Mouse (Mus musculus) CD4-positive helper T cell, adult 2 months (primary cell): Measurements from ENCODE around the gene Diablo.
"Not testable (repeated sequence)": the region's sequence is repeated elsewhere in the genome, so short reads cannot be mapped to it uniquely, and the experiment has no call there.

ENCODE experiments used
- DNase-seq: peaks from one replicate; pipeline ENCODE4 v3.0.0-alpha.2; 2012; ENCODE audit warnings: low read depth, missing footprints, low spot score

Diablo gene

GRCm38 (mm10) chr5:123523692-123524392, at the start of gene Diablo:
Gene Diablo, minus strand, starts transcription at chr5:123524176.
- peak; percentile 99 for DNase-seq

- no peak for DNase-seq
Measured at GRCm38 (mm10) chr5:123573362-123573761, 49.4 kb upstream of the Diablo start.

GRCm38 (mm10) chr5:123572357-123573186, 48.6 kb upstream of the Diablo start, which contains the start of gene Vps33a:
Gene Vps33a, minus strand, starts transcription at chr5:123573038.
- peak; percentile 100 for DNase-seq

- no peak for DNase-seq
Measured at GRCm38 (mm10) chr5:123561128-123561527, 37.2 kb upstream of the Diablo start.

GRCm38 (mm10) chr5:123559588-123559987, 35.6 kb upstream of the Diablo start:
- no peak for DNase-seq

GRCm38 (mm10) chr5:123556451-123556850, 32.5 kb upstream of the Diablo start:
- no peak for DNase-seq

GRCm38 (mm10) chr5:123555693-123556092, 31.7 kb upstream of the Diablo start:
- no peak for DNase-seq

- DNase-seq: no peak
Measured at GRCm38 (mm10) chr5:123533801-123534200, 9.8 kb upstream of the Diablo start.

GRCm38 (mm10) chr5:123530056-123530455, 6.1 kb upstream of the Diablo start:
- DNase-seq: no peak

GRCm38 (mm10) chr5:123528641-123529040, 4.7 kb upstream of the Diablo start:
- DNase-seq: no peak

- no peak for DNase-seq
Measured at GRCm38 (mm10) chr5:123525916-123526495, 2.0 kb upstream of the Diablo start.

GRCm38 (mm10) chr5:123525281-123525680, 1.3 kb upstream of the Diablo start, which contains the start of gene Gm49027:
Gene Gm49027, minus strand, starts transcription at chr5:123525488.
- no peak for DNase-seq

GRCm38 (mm10) chr5:123524393-123524750, 396 bp upstream of the Diablo start:
- no peak for DNase-seq

- no peak for DNase-seq
Measured at GRCm38 (mm10) chr5:123522166-123522565, 1.8 kb downstream of the Diablo start.

- DNase-seq: no peak
Measured at GRCm38 (mm10) chr5:123521621-123522020, 2.4 kb downstream of the Diablo start.

GRCm38 (mm10) chr5:123520666-123521065, 3.3 kb downstream of the Diablo start:
- DNase-seq: no peak

- DNase-seq: no peak
Measured at GRCm38 (mm10) chr5:123514871-123515270, 9.1 kb downstream of the Diablo start.

- DNase-seq: no peak
Measured at GRCm38 (mm10) chr5:123512102-123512501, 11.9 kb downstream of the Diablo start.

- not testable (repeated sequence) for DNase-seq
Measured at GRCm38 (mm10) chr5:123511426-123511825, 12.6 kb downstream of the Diablo start.

GRCm38 (mm10) chr5:123510160-123510559, 13.8 kb downstream of the Diablo start, which contains the start of gene B3gnt4:
Gene B3gnt4, plus strand, starts transcription at chr5:123510460.
- no peak for DNase-seq

GRCm38 (mm10) chr5:123508921-123509320, 15.1 kb downstream of the Diablo start:
- DNase-seq: no peak
